Comparison of ENCODE assay signal across 18 mouse cellular contexts in the genomic region with DNA sequence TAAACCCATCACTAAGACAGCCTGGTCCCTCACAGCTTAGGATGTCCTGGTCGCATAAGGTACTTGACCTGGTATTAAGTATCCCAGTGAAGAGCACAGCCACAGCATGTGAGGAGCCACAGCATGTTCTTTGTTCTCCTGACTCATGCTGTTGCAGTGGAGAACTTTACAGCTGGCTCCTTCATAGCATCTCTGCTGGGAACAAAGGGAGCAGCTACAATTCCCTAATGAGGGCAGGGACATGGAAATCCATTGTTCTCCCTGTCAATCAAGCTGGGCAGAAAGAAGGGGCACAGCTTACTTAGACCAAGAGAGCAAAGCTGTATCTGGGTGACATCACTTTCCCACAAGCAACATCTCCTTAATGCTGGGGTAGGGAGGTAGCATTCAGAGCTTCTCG.
DNase-seq lines count a peak whose midpoint lies in the region; ATAC-seq and TF ChIP-seq lines count a peak whose summit lies in the region.
"Had no signal": no experiment of that assay in that cellular context is flagged by ENCODE, and none has a peak within 500 bp of the region (broad histone marks: within the 10 kb centered on the region; RNA-seq: fewer than 3 reads in every experiment).

No protein-coding gene starts in this region.

- no peak overlapping the region for H3K4me3 ChIP-seq in midbrain, embryonic 11.5 days (ENCODE audit: low read depth, low read length)
- H3K4me3 ChIP-seq in midbrain, postnatal 0 days (ENCODE audit: low read depth, low read length): no peak overlapping the region
- H3K4me3 ChIP-seq in embryonic facial prominence, embryonic 11.5 days (ENCODE audit: low read depth, low read length): no peak overlapping the region
- no peak overlapping the region for H3K4me3 ChIP-seq in midbrain, embryonic 12.5 days
- H3K4me3 ChIP-seq: heart, embryonic 13.5 days; left cerebral cortex, adult 2 months; liver, embryonic 12.5 days; lung, embryonic 15.5 days; myocyte had no signal

- ATAC-seq in midbrain, embryonic 11.5 days (ENCODE audit: low FRiP score): peak; percentile 67
- ATAC-seq in midbrain, postnatal 0 days (ENCODE audit: low FRiP score): no peak
- peak; percentile 44; the same call in 1 of the 2 replicates for ATAC-seq in embryonic facial prominence, embryonic 11.5 days (replicated peaks; ENCODE audit: insufficient number of reproducible peaks, low FRiP score, low TSS enrichment, low read depth)
- peak; percentile 62 for ATAC-seq in midbrain, embryonic 12.5 days (ENCODE audit: low FRiP score, low read depth)
- ATAC-seq: intestine, embryonic 16.5 days; liver, embryonic 12.5 days had no signal

- WGBS in midbrain, embryonic 11.5 days: 42% methylated on average over 2 of the region's 2 CpGs
- WGBS in midbrain, postnatal 0 days: 37% methylated on average over 2 of the region's 2 CpGs
- 59% methylated on average over 2 of the region's 2 CpGs for WGBS in embryonic facial prominence, embryonic 11.5 days
- WGBS in midbrain, embryonic 12.5 days: 30% methylated on average over 2 of the region's 2 CpGs

- H3K27ac ChIP-seq in midbrain, embryonic 11.5 days (ENCODE audit: low read depth, low read length): peak overlapping the region; percentile 26; the same call in 1 of the 2 replicates
- no peak overlapping the region for H3K27ac ChIP-seq in midbrain, postnatal 0 days (ENCODE audit: low read depth, low read length)
- no peak overlapping the region for H3K27ac ChIP-seq in embryonic facial prominence, embryonic 11.5 days (replicated peaks; ENCODE audit: low read depth, low read length)
- peak overlapping the region; percentile 52; the same call in 1 of the 2 replicates for H3K27ac ChIP-seq in midbrain, embryonic 12.5 days (replicated peaks)
- H3K27ac ChIP-seq: heart, embryonic 13.5 days; kidney, postnatal 0 days; left cerebral cortex, adult 2 months; liver, embryonic 12.5 days; lung, embryonic 15.5 days had no signal

- DNase-seq in midbrain, embryonic 11.5 days (ENCODE audit: low spot score, missing footprints): no peak
- DNase-seq in midbrain, postnatal 0 days (ENCODE audit: low spot score): no peak
- no peak for DNase-seq in embryonic facial prominence, embryonic 11.5 days (ENCODE audit: low spot score)
- no peak for DNase-seq in left cerebral cortex, adult 8-10 months (ENCODE audit: low spot score in 2 of 2)
- DNase-seq in urinary bladder, adult 18-20 months (ENCODE audit: low spot score in 2 of 2): no peak
- DNase-seq in kidney, postnatal 14 days: no peak
- DNase-seq: adrenal gland, postnatal 36 days; cerebellum, adult 9-11 months; heart, adult 11 months; heart, postnatal 4 days had no signal

- no peak overlapping the region for H3K9ac ChIP-seq in midbrain, embryonic 11.5 days (ENCODE audit: low read length)
- no peak overlapping the region for H3K9ac ChIP-seq in midbrain, postnatal 0 days (replicated peaks; ENCODE audit: low read length, poor library complexity, severe bottlenecking)
- H3K9ac ChIP-seq in embryonic facial prominence, embryonic 11.5 days (replicated peaks; ENCODE audit: low read length): no peak overlapping the region
- H3K9ac ChIP-seq in midbrain, embryonic 12.5 days (replicated peaks): no peak overlapping the region
- H3K9ac ChIP-seq: heart, embryonic 13.5 days; liver, embryonic 12.5 days; lung, embryonic 15.5 days had no signal

- H3K27me3 ChIP-seq in midbrain, embryonic 11.5 days (ENCODE audit: control insufficient read depth, insufficient read depth, low read length): no peaks in the 10 kb centered on the region
- no peaks in the 10 kb centered on the region for H3K27me3 ChIP-seq in midbrain, postnatal 0 days (ENCODE audit: insufficient read depth, low read length)
- no peaks in the 10 kb centered on the region for H3K27me3 ChIP-seq in embryonic facial prominence, embryonic 11.5 days (ENCODE audit: control insufficient read depth, insufficient read depth, low read length)
- no peaks in the 10 kb centered on the region for H3K27me3 ChIP-seq in midbrain, embryonic 12.5 days
- H3K27me3 ChIP-seq: lung, embryonic 15.5 days had no signal

- no peak for TF ChIP-seq CTCF in midbrain, postnatal 0 days (IDR thresholded peaks at IDR 0.05)

- peaks cover 8% of the 10 kb centered on the region for H3K4me1 ChIP-seq in midbrain, embryonic 11.5 days (ENCODE audit: control insufficient read depth, insufficient read depth, low read length)
- H3K4me1 ChIP-seq in midbrain, postnatal 0 days (ENCODE audit: insufficient read depth, low read length): no peaks in the 10 kb centered on the region
- H3K4me1 ChIP-seq in embryonic facial prominence, embryonic 11.5 days (ENCODE audit: control insufficient read depth, insufficient read depth, low read length): no peaks in the 10 kb centered on the region
- H3K4me1 ChIP-seq in midbrain, embryonic 12.5 days: peaks cover 10% of the 10 kb centered on the region
- H3K4me1 ChIP-seq: liver, embryonic 12.5 days; lung, embryonic 15.5 days had no signal

- H3K4me2 ChIP-seq in midbrain, embryonic 11.5 days: no peak overlapping the region
- no peak overlapping the region for H3K4me2 ChIP-seq in midbrain, postnatal 0 days (ENCODE audit: low read depth, low read length, poor library complexity, severe bottlenecking)
- no peak overlapping the region for H3K4me2 ChIP-seq in embryonic facial prominence, embryonic 11.5 days (ENCODE audit: low read depth, low read length)
- no peak overlapping the region for H3K4me2 ChIP-seq in midbrain, embryonic 12.5 days (replicated peaks)
- H3K4me2 ChIP-seq: heart, embryonic 13.5 days; liver, embryonic 12.5 days; lung, embryonic 15.5 days had no signal

- H3K9me3 ChIP-seq in midbrain, embryonic 11.5 days (ENCODE audit: control insufficient read depth, low read length): no peaks in the 10 kb centered on the region
- no peaks in the 10 kb centered on the region for H3K9me3 ChIP-seq in midbrain, postnatal 0 days (ENCODE audit: low read length)
- no peaks in the 10 kb centered on the region for H3K9me3 ChIP-seq in embryonic facial prominence, embryonic 11.5 days (replicated peaks; ENCODE audit: control insufficient read depth, low read length)
- H3K9me3 ChIP-seq in midbrain, embryonic 12.5 days: no peaks in the 10 kb centered on the region
- H3K9me3 ChIP-seq: heart, embryonic 13.5 days; liver, embryonic 12.5 days; lung, embryonic 15.5 days had no signal

- H3K36me3 ChIP-seq in midbrain, embryonic 11.5 days (ENCODE audit: control insufficient read depth, insufficient read depth, low read length): no peaks in the 10 kb centered on the region
- H3K36me3 ChIP-seq in midbrain, postnatal 0 days (ENCODE audit: insufficient read depth, low read length): no peaks in the 10 kb centered on the region
- H3K36me3 ChIP-seq in embryonic facial prominence, embryonic 11.5 days (replicated peaks; ENCODE audit: control insufficient read depth, insufficient read depth, low read depth, low read length): no peaks in the 10 kb centered on the region
- H3K36me3 ChIP-seq in midbrain, embryonic 12.5 days: no peaks in the 10 kb centered on the region
- H3K36me3 ChIP-seq: heart, embryonic 13.5 days; liver, embryonic 12.5 days; lung, embryonic 15.5 days had no signal

Comparison
In these comparisons a context has a peak if more than half of its experiments do, and no peak if none do; other contexts are left out.
1. H3K27ac ChIP-seq: peak in midbrain, embryonic 11.5 days (single experiment) and midbrain, embryonic 12.5 days (single experiment); none in midbrain, postnatal 0 days (single experiment) and embryonic facial prominence, embryonic 11.5 days (single experiment).